Mouse (Mus musculus) megakaryocyte, adult 5-6 weeks (primary cell): ENCODE data around the gene Cela2a. TPM values are rescaled to one million over a fixed set of nuclear protein-coding genes. Genes with fewer than 3 reads are reported as not detected.
A peak's percentile ranks its signal among the peaks of the same experiment; 100 is the strongest.

ENCODE experiments used
- ATAC-seq: 2 replicates; pipeline ENCODE4 v1.8.0; 2016; ENCODE audit warnings: mild to moderate bottlenecking, inconsistent platforms; ENCODE audit not compliant: poor library complexity, severe bottlenecking
- total RNA-seq, 2 experiments: library from RNA; stranded (forward) in 1 of 2; stranded (reverse) in 1 of 2; fragments of 153-499, 151-499 nt in 1 of 2; fragments of 221-1000, 200-1000 nt in 1 of 2; gene quantifications; 2 replicates each; pipeline versions ENCODE4 v1.2.3 to v1.2.4; 2015 to 2017

Cela2a gene
- total RNA-seq, 2 experiments from 2014 or later = not detected

GRCm38 (mm10) chr4:141771823-141772222 lies 54.1 kb downstream of the Cela2a start:
- ATAC-seq = no peak

- ATAC-seq = no peak
Measured at GRCm38 (mm10) chr4:141769501-141770160, 56.3 kb downstream of the Cela2a start.

- no peak for ATAC-seq
Measured at GRCm38 (mm10) chr4:141767353-141768036, 58.5 kb downstream of the Cela2a start.

- ATAC-seq = no peak
Measured at GRCm38 (mm10) chr4:141766668-141767352, 59.1 kb downstream of the Cela2a start.

GRCm38 (mm10) chr4:141766316-141766667 lies 59.7 kb downstream of the Cela2a start:
- peak; percentile 82 for ATAC-seq

- ATAC-seq = no peak
Measured at GRCm38 (mm10) chr4:141765008-141765407, 61.0 kb downstream of the Cela2a start.

Other genes starting within 250 kb of the Cela2a start
- not detected in 2 replicates for gene Fblim1, start 220.1 kb downstream of the Cela2a start, total RNA-seq (2015)
- gene Fblim1, start 220.1 kb downstream of the Cela2a start, total RNA-seq (2017) = not detected in 2 replicates
- gene Tmem82, start 207.5 kb downstream of the Cela2a start, total RNA-seq (2015) = 0.16 TPM in 1 of 2 replicates, not detected in the other
- 0.26 TPM in 1 of 2 replicates, not detected in the other for gene Tmem82, start 207.5 kb downstream of the Cela2a start, total RNA-seq (2017)
- gene Slc25a34, start 202.3 kb downstream of the Cela2a start, total RNA-seq (2015) = not detected in 2 replicates
- gene Slc25a34, start 202.3 kb downstream of the Cela2a start, total RNA-seq (2017) = not detected in 2 replicates
- gene Plekhm2, start 161.3 kb downstream of the Cela2a start, total RNA-seq (2015) = 11.1 and 14.9 TPM in 2 replicates
- 10.4 and 11.1 TPM in 2 replicates for gene Plekhm2, start 161.3 kb downstream of the Cela2a start, total RNA-seq (2017)
- gene Rsc1a1, start 140.6 kb downstream of the Cela2a start, total RNA-seq (2015) = 26.8 and 33.7 TPM in 2 replicates
- 9.5 and 16.2 TPM in 2 replicates for gene Rsc1a1, start 140.6 kb downstream of the Cela2a start, total RNA-seq (2017)
- gene Ddi2, start 102.7 kb downstream of the Cela2a start, total RNA-seq (2015) = 25.2 and 29.1 TPM in 2 replicates
- 37.6 and 47.1 TPM in 2 replicates for gene Ddi2, start 102.7 kb downstream of the Cela2a start, total RNA-seq (2017)
- gene Agmat, start 79.5 kb downstream of the Cela2a start, total RNA-seq (2015) = not detected in 2 replicates
- not detected in 2 replicates for gene Agmat, start 79.5 kb downstream of the Cela2a start, total RNA-seq (2017)
- gene Dnajc16, start 35.2 kb downstream of the Cela2a start, total RNA-seq (2015) = 4.2 and 5.0 TPM in 2 replicates
- gene Dnajc16, start 35.2 kb downstream of the Cela2a start, total RNA-seq (2017) = 5.6 and 6.1 TPM in 2 replicates
- gene Casp9, start 32.5 kb downstream of the Cela2a start, total RNA-seq (2015) = 14.9 and 16.3 TPM in 2 replicates
- 17.3 and 22.1 TPM in 2 replicates for gene Casp9, start 32.5 kb downstream of the Cela2a start, total RNA-seq (2017)
- gene Ctrc, start 20.2 kb upstream of the Cela2a start, total RNA-seq (2015) = not detected in 2 replicates
- gene Ctrc, start 20.2 kb upstream of the Cela2a start, total RNA-seq (2017) = not detected in 2 replicates
- 77.1 and 79.0 TPM in 2 replicates for gene Efhd2, start 48.8 kb upstream of the Cela2a start, total RNA-seq (2015)
- 79.7 and 97.2 TPM in 2 replicates for gene Efhd2, start 48.8 kb upstream of the Cela2a start, total RNA-seq (2017)
- 0.41 TPM in 1 of 2 replicates, not detected in the other for gene Fhad1, start 188.9 kb upstream of the Cela2a start, total RNA-seq (2015)
- gene Fhad1, start 188.9 kb upstream of the Cela2a start, total RNA-seq (2017) = 0.41 TPM in 1 of 2 replicates, not detected in the other